Mouse (Mus musculus): Measurements from ENCODE around the gene Appl2.

Gene Appl2

DNA sequence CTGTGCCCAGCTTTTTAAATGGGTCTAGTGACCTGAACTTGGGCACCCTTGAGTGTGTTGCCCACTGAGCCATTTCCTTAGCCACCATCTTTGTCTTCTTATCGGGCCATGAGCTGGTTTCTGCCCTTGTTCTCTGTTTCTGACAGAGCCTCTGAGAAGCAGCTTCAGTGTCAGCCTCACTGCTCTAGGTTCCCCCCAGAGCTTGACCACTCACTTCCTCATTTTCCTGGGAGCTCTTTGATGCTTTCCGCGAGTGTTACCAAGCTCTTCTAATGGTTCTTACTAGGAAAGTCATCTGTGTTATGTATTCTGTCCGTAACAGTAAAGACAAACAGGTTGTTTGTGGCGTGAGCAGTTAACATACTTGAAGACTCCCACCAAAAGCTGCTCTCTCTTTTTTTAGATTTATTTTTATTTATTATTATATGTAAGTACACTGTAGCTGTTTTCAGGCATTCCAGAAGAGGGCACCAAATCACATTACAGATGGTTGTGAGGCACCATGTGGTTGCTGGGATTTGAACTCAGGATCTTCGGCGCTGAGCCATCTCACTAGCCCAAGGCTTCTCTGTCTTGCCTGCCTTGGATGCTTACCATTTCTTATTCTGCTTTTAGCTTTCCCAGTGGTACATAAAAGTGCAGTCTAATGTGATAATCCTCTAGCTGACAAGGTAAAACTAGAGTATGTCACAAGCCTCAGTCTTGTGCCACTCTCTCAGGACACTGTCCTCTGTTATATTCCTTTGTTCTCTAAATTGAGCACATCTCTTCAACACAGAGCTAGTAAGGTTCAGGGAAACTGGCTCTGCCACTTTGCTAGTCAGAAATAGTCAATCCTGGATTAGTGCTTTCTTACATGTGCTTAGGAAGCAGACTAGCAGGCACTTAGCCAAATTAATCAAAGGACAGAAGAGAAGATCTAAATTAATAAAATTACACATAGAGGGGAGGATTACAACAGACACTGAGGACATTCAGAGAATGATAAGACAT is 82.8 kb downstream of the Appl2 start:
- DNase-seq (ENCODE audit: low spot score), result no peak

GRCm38 (mm10) chr10:83563005-83563404 is 85.5 kb downstream of the Appl2 start:
- DNase-seq (ENCODE audit: low spot score), result no peak

All from embryo, embryonic 10 days (tissue).